Mouse (Mus musculus): Measurements from ENCODE around the gene Eif2b3. TPM values are rescaled to one million over a fixed set of nuclear protein-coding genes. Genes with fewer than 3 reads are reported as not detected.
A peak's percentile ranks its signal among the peaks of the same experiment; 100 is the strongest.

The Eif2b3 gene
- polyA plus RNA-seq, 1 experiment, result 23.4 TPM

- TF ChIP-seq POLR2A (IDR thresholded peaks at IDR 0.05; ENCODE audit: borderline replicate concordance, control insufficient read depth, low read depth, low read length) (no peak), CTCF (IDR thresholded peaks at IDR 0.05; ENCODE audit: control insufficient read depth, insufficient read depth, low read length) (no peak)
- WGBS, result 91% methylated on average over 1 of the region's 1 CpGs
- Histone ChIP-seq H3K27ac (ENCODE audit: control insufficient read depth, insufficient read depth, low read depth, low read length, poor library complexity) (no peak overlapping the region), H3K4me1 (ENCODE audit: control insufficient read depth, insufficient read depth, low read length) (no peaks in the 10 kb centered on the region), H3K4me3 (replicated peaks; ENCODE audit: control insufficient read depth, low read depth, low read length) (no peak overlapping the region)
Observed at GRCm38 (mm10) chr4:117031105-117031504, 11.9 kb downstream of the Eif2b3 start.

- 62% methylated on average over 9 of the region's 9 CpGs for WGBS
- Histone ChIP-seq H3K27ac (ENCODE audit: control insufficient read depth, insufficient read depth, low read depth, low read length, poor library complexity) (no peak overlapping the region), H3K4me3 (replicated peaks; ENCODE audit: control insufficient read depth, low read depth, low read length) (no peak overlapping the region), H3K4me1 (ENCODE audit: control insufficient read depth, insufficient read depth, low read length) (no peaks in the 10 kb centered on the region; the same call in 1 of the 2 replicates)
- TF ChIP-seq CTCF (IDR thresholded peaks at IDR 0.05; ENCODE audit: control insufficient read depth, insufficient read depth, low read length), result no peak
- no peak for TF ChIP-seq POLR2A (IDR thresholded peaks at IDR 0.05; ENCODE audit: borderline replicate concordance, control insufficient read depth, low read depth, low read length)
Observed at GRCm38 (mm10) chr4:117039925-117040687, 20.9 kb downstream of the Eif2b3 start.

GRCm38 (mm10) chr4:117040791-117041190 lies 21.6 kb downstream of the Eif2b3 start:
- Histone ChIP-seq H3K27ac (ENCODE audit: control insufficient read depth, insufficient read depth, low read depth, low read length, poor library complexity) (no peak overlapping the region; the same call in 1 of the 2 replicates), H3K4me1 (ENCODE audit: control insufficient read depth, insufficient read depth, low read length) (no peaks in the 10 kb centered on the region; the same call in 1 of the 2 replicates), H3K4me3 (replicated peaks; ENCODE audit: control insufficient read depth, low read depth, low read length) (no peak overlapping the region)
- WGBS, result 61% methylated on average over 1 of the region's 1 CpGs
- no peak for TF ChIP-seq POLR2A (IDR thresholded peaks at IDR 0.05; ENCODE audit: borderline replicate concordance, control insufficient read depth, low read depth, low read length)
- no peak for TF ChIP-seq CTCF (IDR thresholded peaks at IDR 0.05; ENCODE audit: control insufficient read depth, insufficient read depth, low read length)

GRCm38 (mm10) chr4:117041283-117041721 lies 22.1 kb downstream of the Eif2b3 start:
- no peak overlapping the region for H3K4me3 ChIP-seq (replicated peaks; ENCODE audit: control insufficient read depth, low read depth, low read length)
- no peak for TF ChIP-seq POLR2A (IDR thresholded peaks at IDR 0.05; ENCODE audit: borderline replicate concordance, control insufficient read depth, low read depth, low read length)
- no peak for TF ChIP-seq CTCF (IDR thresholded peaks at IDR 0.05; ENCODE audit: control insufficient read depth, insufficient read depth, low read length)
- H3K27ac ChIP-seq (ENCODE audit: control insufficient read depth, insufficient read depth, low read depth, low read length, poor library complexity), result peak overlapping the region; percentile 68
- H3K4me1 ChIP-seq (ENCODE audit: control insufficient read depth, insufficient read depth, low read length), result no peaks in the 10 kb centered on the region; the same call in 1 of the 2 replicates
- 24% methylated on average over 4 of the region's 4 CpGs for WGBS

- no peaks in the 10 kb centered on the region for H3K4me1 ChIP-seq (ENCODE audit: control insufficient read depth, insufficient read depth, low read length)
- H3K4me3 ChIP-seq (replicated peaks; ENCODE audit: control insufficient read depth, low read depth, low read length), result no peak overlapping the region
- TF ChIP-seq CTCF (IDR thresholded peaks at IDR 0.05; ENCODE audit: control insufficient read depth, insufficient read depth, low read length) (no peak), POLR2A (IDR thresholded peaks at IDR 0.05; ENCODE audit: borderline replicate concordance, control insufficient read depth, low read depth, low read length) (no peak)
- H3K27ac ChIP-seq (ENCODE audit: control insufficient read depth, insufficient read depth, low read depth, low read length, poor library complexity), result no peak overlapping the region
- WGBS, result 81% methylated on average over 3 of the region's 3 CpGs
Observed at GRCm38 (mm10) chr4:117048836-117049235, 29.6 kb downstream of the Eif2b3 start.

- TF ChIP-seq POLR2A (IDR thresholded peaks at IDR 0.05; ENCODE audit: borderline replicate concordance, control insufficient read depth, low read depth, low read length), result no peak
- no peak for TF ChIP-seq CTCF (IDR thresholded peaks at IDR 0.05; ENCODE audit: control insufficient read depth, insufficient read depth, low read length)
- Histone ChIP-seq H3K4me3 (replicated peaks; ENCODE audit: control insufficient read depth, low read depth, low read length) (no peak overlapping the region), H3K27ac (ENCODE audit: control insufficient read depth, insufficient read depth, low read depth, low read length, poor library complexity) (no peak overlapping the region), H3K4me1 (ENCODE audit: control insufficient read depth, insufficient read depth, low read length) (no peaks in the 10 kb centered on the region)
- WGBS, result 97% methylated on average over 1 of the region's 1 CpGs
Observed at GRCm38 (mm10) chr4:117049485-117049884, 30.3 kb downstream of the Eif2b3 start.

GRCm38 (mm10) chr4:117052626-117053025 lies 33.4 kb downstream of the Eif2b3 start:
- no peak overlapping the region for H3K4me3 ChIP-seq (replicated peaks; ENCODE audit: control insufficient read depth, low read depth, low read length)
- WGBS, result 91% methylated on average over 4 of the region's 4 CpGs
- TF ChIP-seq POLR2A (IDR thresholded peaks at IDR 0.05; ENCODE audit: borderline replicate concordance, control insufficient read depth, low read depth, low read length) (no peak), CTCF (IDR thresholded peaks at IDR 0.05; ENCODE audit: control insufficient read depth, insufficient read depth, low read length) (no peak)
- H3K27ac ChIP-seq (ENCODE audit: control insufficient read depth, insufficient read depth, low read depth, low read length, poor library complexity), result no peak overlapping the region
- H3K4me1 ChIP-seq (ENCODE audit: control insufficient read depth, insufficient read depth, low read length), result peaks cover 2% of the 10 kb centered on the region

- TF ChIP-seq CTCF (IDR thresholded peaks at IDR 0.05; ENCODE audit: control insufficient read depth, insufficient read depth, low read length), result no peak
- TF ChIP-seq POLR2A (IDR thresholded peaks at IDR 0.05; ENCODE audit: borderline replicate concordance, control insufficient read depth, low read depth, low read length), result no peak
Observed at GRCm38 (mm10) chr4:117053956-117054355, 34.8 kb downstream of the Eif2b3 start.

More at GRCm38 (mm10) chr4:117053956-117054355, 34.8 kb downstream of the Eif2b3 start:
- Histone ChIP-seq H3K4me1 (ENCODE audit: control insufficient read depth, insufficient read depth, low read length) (peaks cover 2% of the 10 kb centered on the region), H3K27ac (ENCODE audit: control insufficient read depth, insufficient read depth, low read depth, low read length, poor library complexity) (no peak overlapping the region), H3K4me3 (replicated peaks; ENCODE audit: control insufficient read depth, low read depth, low read length) (no peak overlapping the region)
- WGBS, result 91% methylated on average over 4 of the region's 4 CpGs
